ENCODE assay signal across 7 mouse cellular contexts in the genomic region with DNA sequence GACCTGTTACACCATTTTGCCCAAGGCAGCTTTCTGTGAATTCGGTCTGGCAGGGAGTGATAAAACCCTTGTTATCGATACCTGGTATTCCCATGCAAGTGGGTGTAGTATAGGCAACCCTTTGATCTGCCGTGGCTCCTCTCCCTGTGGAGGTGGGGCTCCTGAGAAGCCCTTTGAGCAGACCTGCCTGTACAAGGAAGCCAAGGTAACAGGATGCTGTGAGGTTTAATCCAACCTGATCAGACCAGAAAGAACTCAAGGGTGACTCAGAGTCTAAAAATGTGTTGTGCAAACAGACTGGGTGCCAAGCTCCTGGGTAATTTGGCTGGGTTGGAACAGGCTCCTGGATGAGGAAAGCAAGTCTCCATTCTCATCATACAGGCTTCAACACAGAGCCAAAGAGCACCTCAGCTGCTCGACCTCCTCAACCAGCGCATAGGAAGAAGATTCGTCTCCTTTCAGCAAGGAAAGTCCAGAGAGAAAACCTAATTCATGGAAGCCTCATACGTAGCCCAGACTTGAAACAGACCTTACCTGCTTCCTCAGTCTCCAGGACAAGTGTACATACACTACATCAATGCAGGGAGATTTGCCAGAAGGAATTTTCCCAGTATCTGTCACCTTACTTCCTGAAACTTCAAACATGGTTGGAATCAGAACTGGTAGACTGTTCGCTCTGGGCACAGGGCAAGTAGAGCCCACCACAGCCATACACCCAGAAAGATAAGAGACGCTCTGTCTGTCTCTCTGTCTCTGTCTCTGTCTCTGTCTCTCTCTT. TPM values are rescaled to one million over a fixed set of nuclear protein-coding genes. Genes with fewer than 3 reads are reported as not detected.
DNase-seq lines count a peak whose midpoint lies in the region; ATAC-seq and TF ChIP-seq lines count a peak whose summit lies in the region.

No protein-coding gene starts in this region.

- DNase-seq in Patski (ENCODE audit: low read depth, low spot score): peak; percentile 71
- DNase-seq in cerebellum, adult 8-10 months: peak; percentile 47
- peak; percentile 16 to 32 for DNase-seq in kidney, adult 8-10 months
- no peak for DNase-seq in layer of hippocampus, adult 2 months (ENCODE audit: low spot score in 2 of 2)
- no peak for DNase-seq in right cerebral cortex, postnatal 4 days

- CTCF ChIA-PET in Patski (lab: Charles Lee): interaction anchor here (0.9 to 1.5 kb wide), 4 partner anchors 11 to 27 kb away, joined by 3 to 5 read pairs (median 4); no protein-coding TSS in a partner anchor

- 0 out of 2 replicates have a peak, but pooled peaks cover 2% of the 10 kb centered on the region for H3K4me1 ChIP-seq in lung, embryonic 16.5 days (replicated peaks; ENCODE audit: control insufficient read depth, insufficient read depth, low read length)

- 53% methylated on average over 9 of the region's 9 CpGs for WGBS in lung, embryonic 16.5 days

- H3K9me3 ChIP-seq in lung, embryonic 16.5 days (ENCODE audit: control insufficient read depth, low read length): no peaks in the 10 kb centered on the region

- H3K9ac ChIP-seq in lung, embryonic 16.5 days (ENCODE audit: low read length): no peak overlapping the region

- no peaks in the 10 kb centered on the region for H3K27me3 ChIP-seq in Patski
- H3K27me3 ChIP-seq in lung, embryonic 16.5 days (ENCODE audit: control insufficient read depth, insufficient read depth, low read depth, low read length): no peaks in the 10 kb centered on the region

- peak overlapping the region; percentile 75 for H3K27ac ChIP-seq in lung, embryonic 16.5 days (ENCODE audit: low read length)
- H3K27ac ChIP-seq in layer of hippocampus, adult 2 months: no peak overlapping the region

- POLR2A ChIA-PET in Patski (lab: Charles Lee): no interaction called here

- H3K4me2 ChIP-seq in lung, embryonic 16.5 days (ENCODE audit: low read depth, low read length): no peak overlapping the region

- no peaks in the 10 kb centered on the region for H3K36me3 ChIP-seq in lung, embryonic 16.5 days (ENCODE audit: control insufficient read depth, insufficient read depth, low read length)

- no peak for TF ChIP-seq CTCF in Patski (IDR thresholded peaks at IDR 0.05)
- TF ChIP-seq CTCF in layer of hippocampus, adult 2 months (conservative IDR thresholded peaks at IDR 0.05): no peak

- in situ Hi-C loops in Patski (cut with MboI; ENCODE audit: low pct_unique_long_range_greater_than_20kb): no loop called here

- peak; percentile 68 for ATAC-seq in Patski
- peak; percentile 92 for ATAC-seq in lung, embryonic 16.5 days (ENCODE audit: low read depth)
- no peak for ATAC-seq in erythroblast, adult 5-6 weeks (replicated peaks; ENCODE audit: low FRiP score, poor library complexity, severe bottlenecking)

- no peak overlapping the region for H3K4me3 ChIP-seq in lung, embryonic 16.5 days (ENCODE audit: low read length)
- H3K4me3 ChIP-seq in layer of hippocampus, adult 2 months: no peak overlapping the region

RNA-seq across cellular contexts. Expression of a gene that starts 29.5 kb away (rescaled TPM):
- 10.0 TPM for polyA plus RNA-seq in Patski (2021)
- 6.9 and 7.3 TPM in 2 replicates for polyA plus RNA-seq in lung, embryonic 16.5 days (2015; fragmentation: Nextera tagmentation; extraction: Ambion mirVana)
- total RNA-seq in layer of hippocampus, adult 2 months (2021): 10 to 100 TPM; 17.5 to 20.0 TPM
- 0.19 TPM in 1 of 2 replicates, not detected in the other for total RNA-seq in erythroblast, adult 5-6 weeks (2015; ENCODE audit: low replicate concordance)
- 0.43 TPM in 1 of 2 replicates, not detected in the other for total RNA-seq in erythroblast, adult 5-6 weeks (2017; ENCODE audit: low replicate concordance)

RNA-seq across cellular contexts. Expression of a gene that starts 29.9 kb away (rescaled TPM):
- polyA plus RNA-seq in Patski (2021): 1.9 TPM
- 6.2 and 6.3 TPM in 2 replicates for polyA plus RNA-seq in lung, embryonic 16.5 days (2015; fragmentation: Nextera tagmentation; extraction: Ambion mirVana)
- total RNA-seq in layer of hippocampus, adult 2 months (2021): 1 to 10 TPM; 2.5 TPM
- total RNA-seq in erythroblast, adult 5-6 weeks (2015; ENCODE audit: low replicate concordance): not detected in 2 replicates
- not detected in 2 replicates for total RNA-seq in erythroblast, adult 5-6 weeks (2017; ENCODE audit: low replicate concordance)

Comparison
In these comparisons a context has a peak if more than half of its experiments do, and no peak if none do; other contexts are left out.
1. DNase-seq: peak in Patski (single experiment), cerebellum, adult 8-10 months (single experiment) and kidney, adult 8-10 months (2 of 2); none in layer of hippocampus, adult 2 months (0 of 2) and right cerebral cortex, postnatal 4 days (single experiment).
2. RNA of a gene that starts 29.5 kb away (total RNA-seq): 17.5 to 20.0 TPM in layer of hippocampus, adult 2 months; 0.19 to 0.43 TPM in erythroblast, adult 5-6 weeks; every median in the first group is over 10 times any median in the second.